Mouse (Mus musculus) hindbrain, embryonic 15.5 days (tissue): Measurements from ENCODE around the gene Poldip3. TPM values are rescaled to one million over a fixed set of nuclear protein-coding genes. Genes with fewer than 3 reads are reported as not detected.

ENCODE experiments used
- ATAC-seq: fragments of 200-750 bp; cut with Nextera tagmentation; 2 replicates; pipeline ENCODE4 v1.8.0; 2017; ENCODE audit warnings: low read depth, moderate number of reproducible peaks, moderate TSS enrichment; ENCODE audit not compliant: low FRiP score
- H3K27ac ChIP-seq: fragments of 300-500 bp; sonication (generic); replicated peaks from 2 replicates; pipeline ENCODE4 v1.5.1; 2015; ENCODE audit warnings: mild to moderate bottlenecking, inconsistent platforms
- H3K27me3 ChIP-seq: fragments of 300-500 bp; sonication (generic); 2 replicates; pipeline ENCODE4 v1.6.1; 2015; ENCODE audit warnings: control low read depth, inconsistent platforms
- H3K36me3 ChIP-seq: fragments of 300-500 bp; sonication (generic); 2 replicates; pipeline ENCODE4 v1.6.1; 2015; ENCODE audit warnings: control low read depth, inconsistent platforms
- H3K4me1 ChIP-seq: fragments of 300-500 bp; sonication (generic); replicated peaks from 2 replicates; pipeline ENCODE4 v1.6.1; 2015; ENCODE audit warnings: control low read depth, inconsistent platforms
- H3K4me2 ChIP-seq: fragments of 300-500 bp; sonication (generic); 2 replicates; pipeline ENCODE4 v1.6.1; 2015; ENCODE audit warnings: moderate library complexity, mild to moderate bottlenecking, inconsistent platforms
- H3K4me3 ChIP-seq: fragments of 300-500 bp; sonication (generic); 2 replicates; pipeline ENCODE4 v1.5.1; 2015; ENCODE audit warnings: mild to moderate bottlenecking, inconsistent platforms
- H3K9ac ChIP-seq: fragments of 300-500 bp; sonication (generic); 2 replicates; pipeline ENCODE4 v1.6.1; 2015; ENCODE audit warnings: inconsistent platforms
- H3K9me3 ChIP-seq: fragments of 300-500 bp; sonication (generic); 2 replicates; pipeline ENCODE4 v1.6.1; 2016; ENCODE audit warnings: control low read depth, inconsistent platforms
- WGBS: fragments of 180-500 bp; shearing (Covaris S2); methylation state at CpG from one replicate; pipeline ENCODE4 v1.1.7; 2015; 5-methylcytosine and 5-hydroxymethylcytosine counted together
- polyA plus RNA-seq: library from polyadenylated mRNA; unstranded; fragments of >200 nt; fragmentation: Nextera tagmentation; extraction: Ambion mirVana; gene quantifications from 2 replicates; pipeline ENCODE4 v1.2.1, GENCODE M21; 2015

Poldip3 gene
- polyA plus RNA-seq, 1 experiment from 2014 or later = 132 TPM

GRCm38 (mm10) chr15:83089429-83089605 is 59.9 kb downstream of the Poldip3 start, which contains the start of gene Serhl:
Serhl (plus strand) TSS chr15:83089506.
- H3K9ac ChIP-seq = no peak within 1 kb of the TSS
- no peak within 1 kb of the TSS for H3K4me3 ChIP-seq
- 20% methylated on average over 7 of the region's 7 CpGs for WGBS

GRCm38 (mm10) chr15:83088495-83089428 is 60.4 kb downstream of the Poldip3 start:
- ATAC-seq = peak; percentile 39
- Histone ChIP-seq H3K9ac (no peak overlapping the region), H3K9me3 (no peaks in the 10 kb centered on the region), H3K4me3 (no peak overlapping the region), H3K27ac (no peak overlapping the region), H3K4me1 (peaks cover 21% of the 10 kb centered on the region), H3K36me3 (no peaks in the 10 kb centered on the region), H3K4me2 (peak overlapping the region; percentile 29), H3K27me3 (no peaks in the 10 kb centered on the region)
- WGBS = 5% methylated on average over 27 of the region's 27 CpGs

More at GRCm38 (mm10) chr15:83089429-83089605, 59.9 kb downstream of the Poldip3 start, which contains the start of gene Serhl:
- Histone ChIP-seq H3K4me2 (peak within 1 kb of the TSS; percentile 29), H3K9me3 (no peaks in the 10 kb centered on the region), H3K4me1 (peaks cover 16% of the 10 kb centered on the region), H3K36me3 (no peaks in the 10 kb centered on the region), H3K27me3 (no peaks in the 10 kb centered on the region), H3K27ac (no peak within 1 kb of the TSS)
- ATAC-seq = peak; percentile 45; the same call in 1 of the 2 replicates

GRCm38 (mm10) chr15:83086636-83087328 is 62.4 kb downstream of the Poldip3 start:
- Histone ChIP-seq H3K36me3 (no peaks in the 10 kb centered on the region), H3K4me3 (no peak overlapping the region), H3K4me1 (peaks cover 24% of the 10 kb centered on the region), H3K27ac (no peak overlapping the region), H3K9ac (no peak overlapping the region), H3K27me3 (no peaks in the 10 kb centered on the region), H3K4me2 (no peak overlapping the region), H3K9me3 (no peaks in the 10 kb centered on the region)
- WGBS = 91% methylated on average over 13 of the region's 13 CpGs
- no peak for ATAC-seq

- Histone ChIP-seq H3K27ac (no peak overlapping the region), H3K36me3 (no peaks in the 10 kb centered on the region), H3K4me1 (peaks cover 24% of the 10 kb centered on the region), H3K4me2 (no peak overlapping the region), H3K27me3 (no peaks in the 10 kb centered on the region), H3K9ac (no peak overlapping the region), H3K4me3 (no peak overlapping the region), H3K9me3 (no peaks in the 10 kb centered on the region)
- WGBS = 31% methylated on average over 7 of the region's 7 CpGs
- no peak for ATAC-seq
Measured at GRCm38 (mm10) chr15:83085901-83086300, 63.3 kb downstream of the Poldip3 start.

- Histone ChIP-seq H3K9me3 (no peaks in the 10 kb centered on the region), H3K4me1 (peaks cover 17% of the 10 kb centered on the region), H3K4me3 (peak overlapping the region; percentile 11), H3K27me3 (no peaks in the 10 kb centered on the region), H3K9ac (peak overlapping the region; percentile 16), H3K4me2 (peak overlapping the region; percentile 48), H3K27ac (peak overlapping the region; percentile 67), H3K36me3 (no peaks in the 10 kb centered on the region)
- peak; percentile 81 for ATAC-seq
- 20% methylated on average over 13 of the region's 13 CpGs for WGBS
Measured at GRCm38 (mm10) chr15:83084022-83084640, 65.1 kb downstream of the Poldip3 start.

- Histone ChIP-seq H3K4me2 (peak overlapping the region; percentile 48), H3K9ac (peak overlapping the region; percentile 16), H3K27ac (peak overlapping the region; percentile 67), H3K9me3 (no peaks in the 10 kb centered on the region), H3K4me1 (peaks cover 12% of the 10 kb centered on the region), H3K27me3 (no peaks in the 10 kb centered on the region), H3K4me3 (peak overlapping the region; percentile 11), H3K36me3 (no peaks in the 10 kb centered on the region)
- no peak; the same call in 1 of the 2 replicates for ATAC-seq
- 39% methylated on average over 5 of the region's 5 CpGs for WGBS
Measured at GRCm38 (mm10) chr15:83083530-83083929, 65.7 kb downstream of the Poldip3 start.

Other genes starting within 250 kb of the Poldip3 start
- gene Tcf20, start 161.5 kb downstream of the Poldip3 start, polyA plus RNA-seq = 10.4 and 11.4 TPM in 2 replicates
- gene Nfam1, start 116.1 kb downstream of the Poldip3 start, polyA plus RNA-seq = 2.1 and 2.7 TPM in 2 replicates
- 29.7 and 31.0 TPM in 2 replicates for gene Serhl, start 59.9 kb downstream of the Poldip3 start, polyA plus RNA-seq
- 74.7 and 78.9 TPM in 2 replicates for gene Rrp7a, start 26.6 kb downstream of the Poldip3 start, polyA plus RNA-seq
- gene Cyb5r3, start 23.2 kb upstream of the Poldip3 start, polyA plus RNA-seq = 116 and 144 TPM in 2 replicates
- gene A4galt, start 102.4 kb upstream of the Poldip3 start, polyA plus RNA-seq = 4.6 and 5.2 TPM in 2 replicates
- 41.5 and 41.9 TPM in 2 replicates for gene Arfgap3, start 200.9 kb upstream of the Poldip3 start, polyA plus RNA-seq